Mouse (Mus musculus) kidney, postnatal 0 days (tissue): ENCODE results near the gene Zfp64. TPM values are rescaled to one million over a fixed set of nuclear protein-coding genes. Genes with fewer than 3 reads are reported as not detected.

Source experiments
- ATAC-seq: fragments of 200-750 bp; cut with Nextera tagmentation; replicated peaks from 2 replicates; pipeline ENCODE4 v1.8.0; 2017; ENCODE audit warnings: low read depth, moderate number of reproducible peaks, moderate TSS enrichment, moderate library complexity; ENCODE audit not compliant: low FRiP score
- DNase-seq: peaks from one replicate; pipeline ENCODE4 v3.0.0-alpha.2; 2016; ENCODE audit warnings: low spot score
- H3K27ac ChIP-seq: fragments of 300-500 bp; sonication (generic); 2 replicates; pipeline ENCODE4 v1.5.1; 2014; ENCODE audit warnings: mild to moderate bottlenecking
- H3K27me3 ChIP-seq: fragments of 300-500 bp; sonication (generic); 2 replicates; pipeline ENCODE4 v1.6.1; 2014; ENCODE audit warnings: low read length, mixed read lengths; ENCODE audit not compliant: insufficient read depth
- H3K36me3 ChIP-seq: fragments of 300-500 bp; sonication (generic); 2 replicates; pipeline ENCODE4 v1.6.1; 2014; ENCODE audit warnings: low read length, mixed read lengths; ENCODE audit not compliant: insufficient read depth
- H3K4me1 ChIP-seq: fragments of 300-500 bp; sonication (generic); replicated peaks from 2 replicates; pipeline ENCODE4 v1.6.1; 2014; ENCODE audit warnings: antibody characterized with exemption, low read length, mixed read lengths; ENCODE audit not compliant: insufficient read depth
- H3K4me2 ChIP-seq: fragments of 300-500 bp; sonication (generic); 2 replicates; pipeline ENCODE4 v1.6.1; 2014; ENCODE audit warnings: mild to moderate bottlenecking, low read length, moderate library complexity, mixed read lengths
- H3K4me3 ChIP-seq: fragments of 300-500 bp; sonication (generic); replicated peaks from 2 replicates; pipeline ENCODE4 v1.5.1; 2014; ENCODE audit warnings: low read depth, low read length
- H3K9ac ChIP-seq: fragments of 300-500 bp; sonication (generic); 2 replicates; pipeline ENCODE4 v1.6.1; 2014; ENCODE audit warnings: low read depth, low read length
- H3K9me3 ChIP-seq: fragments of 300-500 bp; sonication (generic); replicated peaks from 2 replicates; pipeline ENCODE4 v1.6.1; 2016; ENCODE audit warnings: low read length, inconsistent platforms, mixed read lengths
- CTCF ChIP-seq: IDR thresholded peaks from 2 replicates; pipeline ENCODE4 v1.5.1; 2016; ENCODE audit warnings: antibody characterized with exemption, low read depth, mild to moderate bottlenecking, moderate library complexity
- WGBS: fragments of 180-500 bp; shearing (Covaris S2); extraction: QIAGEN DNeasy Blood & Tissue Kit; methylation state at CpG from one replicate; pipeline ENCODE4 v1.1.7; 2014; 5-methylcytosine and 5-hydroxymethylcytosine counted together
- polyA plus RNA-seq: library from polyadenylated mRNA; unstranded; fragments of >200 nt; fragmentation: Nextera tagmentation; extraction: Ambion mirVana; gene quantifications from 2 replicates; pipeline ENCODE4 v1.2.1, GENCODE M21; 2015

Gene Zfp64
- polyA plus RNA-seq, 1 experiment from 2014 or later, result 20.4 TPM

DNA sequence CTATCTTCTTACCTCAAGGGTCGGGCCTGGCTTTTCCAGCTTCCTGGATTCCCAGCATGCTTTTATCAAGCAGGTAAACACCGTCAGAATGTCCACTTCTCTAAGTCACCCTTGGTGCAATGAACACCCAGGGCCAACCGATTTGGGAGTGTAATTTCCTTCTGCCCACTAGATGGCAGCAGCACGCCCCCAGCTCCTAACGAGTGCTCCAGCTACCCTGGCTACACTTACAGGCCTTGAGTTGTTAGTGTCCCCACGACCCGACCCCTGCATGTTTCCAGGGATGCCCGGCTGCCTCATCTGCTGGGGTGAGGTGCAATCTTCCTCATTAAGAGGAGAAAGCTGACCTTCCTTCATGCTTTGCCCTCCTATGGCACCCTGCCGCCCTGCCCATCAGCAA lies 51.2 kb downstream of the Zfp64 start:
- DNase-seq (peak; percentile 74), ATAC-seq (no peak)
- H3K9me3 ChIP-seq, result no peaks in the 10 kb centered on the region
- peak; percentile 87 for TF ChIP-seq CTCF
- no peak overlapping the region for H3K4me3 ChIP-seq
- 14% methylated on average over 9 of the region's 9 CpGs for WGBS
- H3K9ac ChIP-seq, result no peak overlapping the region
- H3K27ac ChIP-seq, result no peak overlapping the region
- H3K4me1 ChIP-seq, result no peaks in the 10 kb centered on the region
- H3K4me2 ChIP-seq, result no peak overlapping the region
- no peaks in the 10 kb centered on the region for H3K36me3 ChIP-seq
- no peaks in the 10 kb centered on the region; the same call in 1 of the 2 replicates for H3K27me3 ChIP-seq

GRCm38 (mm10) chr2:168902634-168903033 lies 52.8 kb downstream of the Zfp64 start:
- WGBS, result 26% methylated on average over 8 of the region's 8 CpGs
- H3K4me1 ChIP-seq, result no peaks in the 10 kb centered on the region
- H3K4me3 ChIP-seq, result no peak overlapping the region
- H3K9ac ChIP-seq, result no peak overlapping the region
- ATAC-seq (no peak), DNase-seq (peak; percentile 36)
- no peak overlapping the region for H3K4me2 ChIP-seq
- no peaks in the 10 kb centered on the region; the same call in 1 of the 2 replicates for H3K27me3 ChIP-seq
- 0 out of 2 replicates have a peak, but pooled peaks cover 3% of the 10 kb centered on the region for H3K36me3 ChIP-seq
- no peak overlapping the region for H3K27ac ChIP-seq
- TF ChIP-seq CTCF, result peak; percentile 79
- H3K9me3 ChIP-seq, result no peaks in the 10 kb centered on the region

DNA sequence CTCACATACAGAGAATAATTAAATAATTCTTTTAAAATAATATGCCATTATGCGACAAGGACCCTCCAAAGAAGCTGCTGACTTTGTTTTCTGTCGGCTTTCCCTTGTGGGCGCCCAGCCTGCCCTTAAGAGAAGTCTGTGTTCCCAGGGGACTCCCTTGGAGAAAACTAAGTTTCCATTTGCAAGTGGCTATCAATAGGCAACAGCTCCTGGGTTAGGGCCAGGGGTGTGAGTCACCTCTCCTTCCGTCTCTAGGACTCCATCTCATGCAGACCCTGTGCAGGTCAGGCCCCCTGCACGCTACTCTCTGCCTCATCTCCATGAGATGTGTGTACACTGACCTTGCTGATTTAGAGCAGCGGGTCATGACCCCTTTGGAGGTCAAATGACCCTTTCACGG lies 57.5 kb downstream of the Zfp64 start:
- H3K9ac ChIP-seq, result no peak overlapping the region
- DNase-seq, result no peak
- no peak overlapping the region for H3K4me3 ChIP-seq
- no peaks in the 10 kb centered on the region for H3K4me1 ChIP-seq
- no peaks in the 10 kb centered on the region for H3K9me3 ChIP-seq
- no peak overlapping the region for H3K4me2 ChIP-seq
- TF ChIP-seq CTCF, result no peak
- 77% methylated on average over 7 of the region's 7 CpGs for WGBS
- H3K27ac ChIP-seq, result no peak overlapping the region
- 0 out of 2 replicates have a peak, but pooled peaks cover 3% of the 10 kb centered on the region for H3K36me3 ChIP-seq
- ATAC-seq, result no peak
- no peaks in the 10 kb centered on the region; the same call in 1 of the 2 replicates for H3K27me3 ChIP-seq

DNA sequence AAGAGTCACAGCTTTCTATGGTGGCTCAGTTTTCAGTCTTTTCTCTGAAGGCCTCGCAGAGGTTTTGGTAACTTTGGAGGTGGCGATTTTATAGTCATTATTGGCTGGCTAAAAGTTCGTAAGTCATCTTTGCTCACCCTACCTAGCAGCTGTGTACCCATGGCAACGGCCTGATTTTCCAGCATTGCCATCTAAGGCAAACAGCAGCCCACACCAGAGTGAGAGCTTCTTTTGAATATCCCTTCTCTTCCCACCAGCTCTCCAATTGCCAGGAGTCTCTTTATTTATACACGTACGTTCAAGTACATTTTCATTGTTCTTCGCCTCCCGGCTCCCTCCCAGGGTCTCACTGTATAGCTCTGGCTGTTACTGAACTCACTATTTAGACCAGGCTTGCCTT lies 59.9 kb downstream of the Zfp64 start:
- H3K9me3 ChIP-seq, result no peaks in the 10 kb centered on the region
- no peak overlapping the region for H3K4me2 ChIP-seq
- H3K9ac ChIP-seq, result no peak overlapping the region
- DNase-seq, result no peak
- no peaks in the 10 kb centered on the region for H3K4me1 ChIP-seq
- H3K27me3 ChIP-seq, result no peaks in the 10 kb centered on the region
- no peak for TF ChIP-seq CTCF
- WGBS, result 88% methylated on average over 8 of the region's 8 CpGs
- H3K36me3 ChIP-seq, result 0 out of 2 replicates have a peak, but pooled peaks cover 3% of the 10 kb centered on the region
- no peak overlapping the region for H3K4me3 ChIP-seq
- no peak for ATAC-seq
- no peak overlapping the region for H3K27ac ChIP-seq

DNA sequence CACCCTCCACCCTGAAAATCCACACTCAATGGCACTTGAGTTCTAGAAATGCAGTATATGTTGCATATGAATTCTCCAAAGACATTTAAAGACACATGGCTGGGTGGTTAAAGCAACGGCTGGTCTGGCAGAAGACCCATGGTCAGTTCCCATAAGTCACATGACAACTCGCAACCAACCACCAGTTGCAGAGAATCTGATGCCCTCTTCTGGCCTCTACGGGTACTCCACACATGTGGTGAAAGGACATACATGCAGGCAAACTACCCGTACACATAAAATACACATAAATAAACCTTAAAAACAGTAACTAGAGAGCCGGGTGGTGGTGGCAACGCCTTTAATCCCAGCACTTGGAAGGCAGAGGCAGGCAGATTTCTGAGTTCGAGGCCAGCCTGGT lies 60.6 kb downstream of the Zfp64 start:
- ATAC-seq, result no peak
- no peak overlapping the region for H3K4me2 ChIP-seq
- no peaks in the 10 kb centered on the region for H3K27me3 ChIP-seq
- no peak overlapping the region for H3K4me3 ChIP-seq
- TF ChIP-seq CTCF, result no peak
- no peaks in the 10 kb centered on the region for H3K9me3 ChIP-seq
- H3K4me1 ChIP-seq, result no peaks in the 10 kb centered on the region
- DNase-seq, result no peak
- 0 out of 2 replicates have a peak, but pooled peaks cover 3% of the 10 kb centered on the region for H3K36me3 ChIP-seq
- WGBS, result 89% methylated on average over 7 of the region's 7 CpGs
- no peak overlapping the region for H3K9ac ChIP-seq
- no peak overlapping the region for H3K27ac ChIP-seq

DNA sequence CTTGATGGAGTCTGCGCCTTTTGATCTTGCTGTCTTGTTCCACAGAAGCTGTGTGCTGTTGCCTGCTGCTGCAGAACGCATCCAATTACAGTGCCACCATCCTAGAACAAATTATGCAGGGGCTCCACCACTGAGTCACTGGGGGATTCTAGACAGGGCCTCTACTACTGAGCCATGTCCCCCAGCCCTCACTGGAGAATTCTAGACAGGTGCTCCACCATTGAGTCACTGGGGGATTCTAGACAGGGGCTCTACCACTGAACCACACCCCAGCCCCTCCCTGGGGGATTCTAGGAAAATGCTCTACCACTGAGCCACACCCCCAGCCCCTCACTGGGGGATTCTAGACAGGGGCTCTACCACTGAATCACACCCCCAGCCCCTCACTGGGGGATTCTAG lies 63.3 kb downstream of the Zfp64 start:
- H3K4me2 ChIP-seq, result no peak overlapping the region
- WGBS, result 81% methylated on average over 2 of the region's 2 CpGs
- H3K27ac ChIP-seq, result no peak overlapping the region
- H3K9ac ChIP-seq, result no peak overlapping the region
- no peaks in the 10 kb centered on the region for H3K36me3 ChIP-seq
- H3K4me1 ChIP-seq, result no peaks in the 10 kb centered on the region
- no peak for TF ChIP-seq CTCF
- no peak for ATAC-seq
- no peaks in the 10 kb centered on the region for H3K9me3 ChIP-seq
- H3K4me3 ChIP-seq, result no peak overlapping the region
- DNase-seq, result no peak
- H3K27me3 ChIP-seq, result no peaks in the 10 kb centered on the region

DNA sequence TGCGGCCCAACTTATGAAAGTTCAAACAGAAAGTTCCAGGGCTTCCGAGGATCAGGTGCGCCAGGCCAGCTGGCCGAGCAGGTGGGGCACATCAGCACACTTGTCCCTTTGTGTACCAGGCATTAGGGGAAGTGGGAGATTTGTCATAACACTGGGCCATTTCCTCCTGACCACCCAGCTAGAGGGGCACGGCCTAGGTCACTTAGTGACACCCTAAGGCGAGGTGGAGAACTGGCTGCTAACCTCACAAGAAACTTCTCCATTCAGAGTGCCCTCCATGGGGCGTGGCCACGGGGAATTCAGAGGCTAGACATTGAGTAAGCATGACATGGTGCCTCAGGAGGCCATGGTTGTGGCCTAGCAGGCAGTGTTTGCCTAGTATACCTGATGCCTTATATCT lies 70.7 kb downstream of the Zfp64 start:
- Histone ChIP-seq H3K27ac (no peak overlapping the region), H3K27me3 (no peaks in the 10 kb centered on the region), H3K9ac (no peak overlapping the region), H3K9me3 (no peaks in the 10 kb centered on the region), H3K4me2 (no peak overlapping the region), H3K4me1 (no peaks in the 10 kb centered on the region), H3K4me3 (no peak overlapping the region), H3K36me3 (no peaks in the 10 kb centered on the region)
- no peak for TF ChIP-seq CTCF
- 59% methylated on average over 8 of the region's 8 CpGs for WGBS
- ATAC-seq (no peak), DNase-seq (no peak)
